Mouse (Mus musculus): ENCODE measurements around the gene Ptcd1.
A peak's percentile ranks its signal among the peaks of the same experiment; 100 is the strongest.
"Not testable (repeated sequence)": the region's sequence is repeated elsewhere in the genome, so short reads cannot be mapped to it uniquely, and the experiment has no call there.

Ptcd1 gene

GRCm38 (mm10) chr5:145114606-145115473 is 52.1 kb downstream of the Ptcd1 start:
- no peak for DNase-seq (ENCODE audit: low read depth, low spot score)

GRCm38 (mm10) chr5:145114071-145114605 is 52.8 kb downstream of the Ptcd1 start, which contains the start of gene Arpc1b:
TSS of gene Arpc1b (plus strand) at chr5:145114215.
- DNase-seq (ENCODE audit: low read depth, low spot score): peak; percentile 75

- no peak for DNase-seq (ENCODE audit: low read depth, low spot score)
Measured at GRCm38 (mm10) chr5:145113416-145113815, 53.5 kb downstream of the Ptcd1 start.

- no peak for DNase-seq (ENCODE audit: low read depth, low spot score)
Measured at GRCm38 (mm10) chr5:145112566-145112965, 54.3 kb downstream of the Ptcd1 start.

GRCm38 (mm10) chr5:145110401-145110800 is 56.5 kb downstream of the Ptcd1 start:
- DNase-seq (ENCODE audit: low read depth, low spot score): no peak

- no peak for DNase-seq (ENCODE audit: low read depth, low spot score)
Measured at GRCm38 (mm10) chr5:145105694-145106275, 61.1 kb downstream of the Ptcd1 start.

GRCm38 (mm10) chr5:145104328-145104727 is 62.6 kb downstream of the Ptcd1 start:
- no peak for DNase-seq (ENCODE audit: low read depth, low spot score)

GRCm38 (mm10) chr5:145102706-145103105 is 64.2 kb downstream of the Ptcd1 start:
- no peak for DNase-seq (ENCODE audit: low read depth, low spot score)

GRCm38 (mm10) chr5:145101451-145101850 is 65.5 kb downstream of the Ptcd1 start:
- DNase-seq (ENCODE audit: low read depth, low spot score): not testable (repeated sequence)

GRCm38 (mm10) chr5:145100960-145101359 is 65.9 kb downstream of the Ptcd1 start:
- no peak for DNase-seq (ENCODE audit: low read depth, low spot score)

GRCm38 (mm10) chr5:145098340-145098821 is 68.5 kb downstream of the Ptcd1 start:
- no peak for DNase-seq (ENCODE audit: low read depth, low spot score)
